Mouse (Mus musculus): ENCODE data around the gene Hmgxb4. TPM values are rescaled to one million over a fixed set of nuclear protein-coding genes. Genes with fewer than 3 reads are reported as not detected.

Hmgxb4 gene
- polyA plus RNA-seq (2014; fragmentation: Illumina TruSeq; extraction: RNeasy Lipid Tissue Mini Kit (QIAGEN cat#74804); ENCODE audit: low read depth, low replicate concordance) = 25.4 TPM

DNA sequence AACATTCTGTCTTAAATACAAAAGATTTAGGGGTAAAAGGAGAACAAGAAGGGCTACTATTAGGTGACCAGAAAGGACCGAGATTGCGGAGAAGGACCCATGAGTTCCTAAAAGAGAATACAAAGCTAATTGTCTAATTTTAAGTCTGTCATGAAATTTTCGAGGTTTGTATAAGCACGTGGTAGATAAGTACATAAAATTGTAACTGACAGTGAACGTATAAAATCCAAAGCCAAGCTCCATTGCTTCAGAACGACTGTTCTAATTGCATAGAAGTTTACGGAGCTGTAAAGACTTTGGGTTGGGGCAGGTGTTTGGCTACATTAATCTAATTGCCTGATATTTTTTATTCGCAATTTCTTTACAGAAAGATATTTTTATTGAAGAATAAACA lies at the start of gene Hmgxb4:
TSS of gene Hmgxb4 (plus strand) at position 276 of the 394 bp plus-strand sequence.

GRCm38 (mm10) chr8:75033511-75034243 lies 40.5 kb downstream of the Hmgxb4 start, which contains the start of gene Tom1:
Gene Tom1 (plus strand): TSS chr8:75033705.

Other genes starting within 250 kb of the Hmgxb4 start
- not detected for gene Isx, start 120.2 kb upstream of the Hmgxb4 start, polyA plus RNA-seq (2014; fragmentation: Illumina TruSeq; extraction: RNeasy Lipid Tissue Mini Kit (QIAGEN cat#74804); ENCODE audit: low read depth, low replicate concordance)
- gene Tom1, start 40.3 kb downstream of the Hmgxb4 start, polyA plus RNA-seq (2014; fragmentation: Illumina TruSeq; extraction: RNeasy Lipid Tissue Mini Kit (QIAGEN cat#74804); ENCODE audit: low read depth, low replicate concordance) = 1.2 TPM
- 20.5 TPM for gene Hmox1, start 100.3 kb downstream of the Hmgxb4 start, polyA plus RNA-seq (2014; fragmentation: Illumina TruSeq; extraction: RNeasy Lipid Tissue Mini Kit (QIAGEN cat#74804); ENCODE audit: low read depth, low replicate concordance)
- 0.76 TPM for gene Mcm5, start 116.2 kb downstream of the Hmgxb4 start, polyA plus RNA-seq (2014; fragmentation: Illumina TruSeq; extraction: RNeasy Lipid Tissue Mini Kit (QIAGEN cat#74804); ENCODE audit: low read depth, low replicate concordance)
- 0.17 TPM for gene Rasd2, start 220.6 kb downstream of the Hmgxb4 start, polyA plus RNA-seq (2014; fragmentation: Illumina TruSeq; extraction: RNeasy Lipid Tissue Mini Kit (QIAGEN cat#74804); ENCODE audit: low read depth, low replicate concordance)